Mouse (Mus musculus) cerebellum, postnatal 4 days (tissue): ENCODE measurements around the gene Dennd4c.

Experiments
- DNase-seq, 2 experiments: peaks; one replicate each; pipeline ENCODE4 v3.0.0; 2022; ENCODE audit warnings: low spot score in 2 of 2, mixed read lengths in 1 of 2

Gene Dennd4c

GRCm38 (mm10) chr4:86748336-86749291, at the start of gene Dennd4c:
Gene Dennd4c (plus strand): TSS chr4:86748555.
- peak; percentile 77 to 87 for DNase-seq

- DNase-seq, result no peak
Observed at GRCm38 (mm10) chr4:86699161-86699865, 49.0 kb upstream of the Dennd4c start.

- no peak for DNase-seq
Observed at GRCm38 (mm10) chr4:86708801-86709200, 39.6 kb upstream of the Dennd4c start.

- DNase-seq, result peak in 1 of 2 experiments; percentile 20
Observed at GRCm38 (mm10) chr4:86710034-86710650, 38.2 kb upstream of the Dennd4c start.

- no peak for DNase-seq
Observed at GRCm38 (mm10) chr4:86710666-86711215, 37.6 kb upstream of the Dennd4c start.

GRCm38 (mm10) chr4:86712751-86713195, 35.6 kb upstream of the Dennd4c start:
- no peak for DNase-seq

- DNase-seq, result no peak
Observed at GRCm38 (mm10) chr4:86713518-86713917, 34.8 kb upstream of the Dennd4c start.

- no peak for DNase-seq
Observed at GRCm38 (mm10) chr4:86715341-86715740, 33.0 kb upstream of the Dennd4c start.

GRCm38 (mm10) chr4:86717176-86717575, 31.2 kb upstream of the Dennd4c start:
- DNase-seq, result no peak

GRCm38 (mm10) chr4:86718878-86719577, 29.3 kb upstream of the Dennd4c start:
- no peak for DNase-seq

GRCm38 (mm10) chr4:86721856-86722358, 26.4 kb upstream of the Dennd4c start:
- no peak for DNase-seq

- no peak for DNase-seq
Observed at GRCm38 (mm10) chr4:86725175-86725574, 23.2 kb upstream of the Dennd4c start.

GRCm38 (mm10) chr4:86726141-86726540, 22.2 kb upstream of the Dennd4c start:
- no peak for DNase-seq

GRCm38 (mm10) chr4:86729829-86730228, 18.5 kb upstream of the Dennd4c start:
- no peak for DNase-seq

- no peak for DNase-seq
Observed at GRCm38 (mm10) chr4:86734088-86734841, 14.1 kb upstream of the Dennd4c start.

GRCm38 (mm10) chr4:86739308-86739993, 8.9 kb upstream of the Dennd4c start:
- DNase-seq, result no peak

- peak in 1 of 2 experiments; percentile 8 for DNase-seq
Observed at GRCm38 (mm10) chr4:86749361-86749841, 1.0 kb downstream of the Dennd4c start.

- no peak for DNase-seq
Observed at GRCm38 (mm10) chr4:86750346-86750945, 2.1 kb downstream of the Dennd4c start.

- DNase-seq, result no peak
Observed at GRCm38 (mm10) chr4:86764307-86764706, 16.0 kb downstream of the Dennd4c start.
